Mouse (Mus musculus): ENCODE data around the gene Tln1. TPM values are rescaled to one million over a fixed set of nuclear protein-coding genes. Genes with fewer than 3 reads are reported as not detected.
A peak's percentile ranks its signal among the peaks of the same experiment; 100 is the strongest.

The Tln1 gene
- polyA plus RNA-seq, 1 experiment, result 225 TPM

DNA sequence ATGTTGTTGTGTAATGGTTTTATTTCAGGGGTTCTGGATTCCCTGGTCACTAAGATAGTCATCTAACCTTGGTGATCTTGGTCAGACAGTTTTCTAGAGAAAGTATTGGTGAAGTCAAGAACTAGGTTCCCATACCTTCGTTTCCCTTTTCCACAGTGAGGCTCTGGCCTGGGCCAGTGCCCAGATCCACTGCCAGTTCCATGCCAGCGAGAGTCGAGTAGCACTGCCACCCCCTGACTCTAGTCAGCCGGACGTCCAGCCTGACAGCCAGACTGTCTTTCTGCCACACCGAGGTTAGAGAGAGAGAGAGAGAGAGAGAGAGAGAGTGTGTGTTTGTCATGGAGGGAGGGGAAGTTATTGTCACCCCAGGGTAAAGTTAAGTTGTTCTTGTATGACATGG, 17.2 kb upstream of the Tln1 start:
- TF ChIP-seq CTCF (IDR thresholded peaks at IDR 0.05; ENCODE audit: borderline replicate concordance, control insufficient read depth, extremely low read depth, insufficient read depth, low read length, poor library complexity), result no peak
- no peak for TF ChIP-seq POLR2A (IDR thresholded peaks at IDR 0.05; ENCODE audit: control insufficient read depth, extremely low read depth, insufficient read depth, low read length, poor library complexity)
- H3K27me3 ChIP-seq (ENCODE audit: control insufficient read depth, insufficient read depth, low read length), result no peaks in the 10 kb centered on the region
- 74% methylated on average over 6 of the region's 6 CpGs for WGBS
- H3K27ac ChIP-seq (ENCODE audit: control insufficient read depth, insufficient read depth, low read length), result no peak overlapping the region
- H3K36me3 ChIP-seq (ENCODE audit: control insufficient read depth, insufficient read depth, low read length), result peaks cover 5% of the 10 kb centered on the region; the same call in 1 of the 2 replicates
- H3K4me1 ChIP-seq (replicated peaks; ENCODE audit: control insufficient read depth, insufficient read depth, low read length), result peaks cover 19% of the 10 kb centered on the region
- DNase-seq, result no peak
- no peak overlapping the region for H3K4me3 ChIP-seq (ENCODE audit: control insufficient read depth, insufficient read depth, low read length)

DNA sequence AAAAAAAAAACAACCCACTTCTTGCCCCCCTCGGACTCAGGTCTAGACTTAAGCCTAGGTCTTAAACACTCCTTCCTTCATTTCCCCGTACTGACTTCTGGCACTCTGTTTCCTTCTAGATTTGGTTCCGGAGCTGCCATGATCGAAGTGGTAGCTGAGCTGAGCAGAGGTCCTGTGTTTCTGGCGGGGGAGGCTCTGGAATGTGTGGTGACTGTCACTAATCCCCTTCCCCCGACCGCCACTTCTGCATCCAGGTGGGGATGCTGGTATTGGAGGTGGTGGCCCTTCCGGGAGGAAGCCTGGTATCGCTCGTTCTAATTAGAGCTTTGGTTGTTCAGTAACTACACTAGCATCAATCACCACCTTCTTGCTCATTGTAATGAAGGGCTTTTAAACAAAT, 16.8 kb upstream of the Tln1 start:
- H3K4me3 ChIP-seq (ENCODE audit: control insufficient read depth, insufficient read depth, low read length), result peak overlapping the region; percentile 95
- 5% methylated on average over 10 of the region's 10 CpGs for WGBS
- peaks cover 19% of the 10 kb centered on the region for H3K4me1 ChIP-seq (replicated peaks; ENCODE audit: control insufficient read depth, insufficient read depth, low read length)
- no peaks in the 10 kb centered on the region for H3K27me3 ChIP-seq (ENCODE audit: control insufficient read depth, insufficient read depth, low read length)
- H3K36me3 ChIP-seq (ENCODE audit: control insufficient read depth, insufficient read depth, low read length), result peaks cover 5% of the 10 kb centered on the region; the same call in 1 of the 2 replicates
- TF ChIP-seq CTCF (IDR thresholded peaks at IDR 0.05; ENCODE audit: borderline replicate concordance, control insufficient read depth, extremely low read depth, insufficient read depth, low read length, poor library complexity), result no peak
- no peak for DNase-seq
- peak overlapping the region; percentile 11; the same call in 1 of the 2 replicates for H3K27ac ChIP-seq (ENCODE audit: control insufficient read depth, insufficient read depth, low read length)

DNA sequence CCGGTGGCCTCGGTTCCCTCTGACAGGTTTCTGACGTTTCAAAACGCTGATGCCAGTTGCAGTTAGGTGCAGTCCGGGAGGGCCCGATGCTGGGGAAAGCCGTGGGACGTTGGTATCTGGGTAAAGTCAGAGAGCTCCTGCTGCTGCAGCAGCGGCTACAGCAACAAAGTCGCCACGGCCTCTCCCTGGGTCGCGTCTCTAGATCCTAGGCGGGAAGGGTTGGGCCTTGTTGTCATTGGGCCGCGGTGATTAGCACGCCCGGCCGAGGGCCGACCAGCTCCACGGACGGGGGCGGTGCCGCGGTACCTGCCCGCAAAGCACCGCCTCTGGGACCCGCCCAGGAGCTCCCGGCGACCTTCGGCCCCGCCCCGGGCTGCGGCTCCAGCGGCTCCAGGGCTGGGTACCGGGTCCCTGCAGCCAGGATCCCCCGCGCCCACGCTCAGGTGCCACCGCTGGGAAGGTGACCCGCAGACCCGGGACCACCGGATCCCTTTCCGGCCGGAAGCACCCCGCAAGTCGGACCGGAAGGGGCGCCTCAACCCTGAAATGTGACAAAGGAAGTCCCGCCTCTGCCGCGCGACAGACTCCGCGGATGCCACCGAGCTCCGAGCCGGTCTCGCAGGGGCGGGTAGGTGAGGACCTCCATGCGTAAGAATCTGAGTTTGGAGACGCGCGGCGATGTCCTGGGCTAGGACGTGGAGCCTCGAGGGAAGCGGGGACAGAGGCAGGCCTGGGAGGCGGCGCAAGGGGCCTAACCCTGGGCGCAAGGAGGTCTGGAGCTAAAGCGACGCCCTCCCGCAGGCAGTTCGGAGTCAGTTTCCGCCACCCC, 16.1 kb upstream of the Tln1 start, which contains the start of the genes Rgp1 and Gba2:
Gene Rgp1, plus strand, starts transcription at position 340 of the 829 bp plus-strand sequence.
Gene Gba2, minus strand, starts transcription at position 498 of the 829 bp plus-strand sequence.
- DNase-seq, result peak; percentile 87
- TF ChIP-seq CTCF (IDR thresholded peaks at IDR 0.05; ENCODE audit: borderline replicate concordance, control insufficient read depth, extremely low read depth, insufficient read depth, low read length, poor library complexity) (peak; percentile 11; the same call in 1 of the 2 replicates), POLR2A (IDR thresholded peaks at IDR 0.05; ENCODE audit: control insufficient read depth, extremely low read depth, insufficient read depth, low read length, poor library complexity) (peak; percentile 68)
- H3K36me3 ChIP-seq (ENCODE audit: control insufficient read depth, insufficient read depth, low read length), result peaks cover 9% of the 10 kb centered on the region
- H3K27ac ChIP-seq (ENCODE audit: control insufficient read depth, insufficient read depth, low read length), result peak within 1 kb of the TSS; percentile 11; the same call in 1 of the 2 replicates
- under 1% methylated on average over 76 of the region's 76 CpGs for WGBS
- H3K4me3 ChIP-seq (ENCODE audit: control insufficient read depth, insufficient read depth, low read length), result peak within 1 kb of the TSS; percentile 95
- no peaks in the 10 kb centered on the region for H3K27me3 ChIP-seq (ENCODE audit: control insufficient read depth, insufficient read depth, low read length)
- H3K4me1 ChIP-seq (replicated peaks; ENCODE audit: control insufficient read depth, insufficient read depth, low read length), result peaks cover 19% of the 10 kb centered on the region

DNA sequence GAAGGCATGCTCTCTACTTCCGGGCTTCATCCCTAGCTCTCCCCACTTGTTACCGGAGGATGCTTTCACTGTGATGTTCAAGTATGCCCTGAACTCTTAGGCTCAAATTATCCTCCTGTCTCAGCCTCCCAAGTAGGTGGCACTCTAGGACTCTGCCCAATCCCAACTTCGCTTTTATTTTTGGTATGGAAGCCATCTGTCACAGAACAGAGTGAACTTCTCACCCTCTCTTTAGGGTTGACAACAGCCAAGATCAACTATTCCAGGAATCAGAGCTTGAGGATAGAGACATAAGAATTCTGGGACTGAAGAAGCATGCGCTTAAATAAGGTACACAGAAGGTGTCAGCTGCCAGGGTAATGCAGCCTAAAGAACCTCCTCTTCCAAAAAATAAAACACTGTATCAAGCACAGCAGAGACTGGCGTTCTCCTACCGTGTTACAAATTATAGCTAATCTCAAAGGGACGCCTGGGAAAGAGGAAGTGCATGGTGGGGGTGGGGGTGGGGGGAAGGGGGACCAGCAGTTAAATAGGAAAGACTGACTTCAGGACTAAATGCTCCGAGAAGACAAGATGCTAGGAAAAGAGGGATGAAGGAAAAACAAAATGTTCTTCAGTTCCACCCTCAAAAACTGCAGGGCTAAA, 14.9 kb upstream of the Tln1 start:
- Histone ChIP-seq H3K36me3 (ENCODE audit: control insufficient read depth, insufficient read depth, low read length) (peaks cover 13% of the 10 kb centered on the region), H3K27me3 (ENCODE audit: control insufficient read depth, insufficient read depth, low read length) (no peaks in the 10 kb centered on the region), H3K4me3 (ENCODE audit: control insufficient read depth, insufficient read depth, low read length) (peak overlapping the region; percentile 95; the same call in 1 of the 2 replicates), H3K4me1 (replicated peaks; ENCODE audit: control insufficient read depth, insufficient read depth, low read length) (peaks cover 19% of the 10 kb centered on the region), H3K27ac (ENCODE audit: control insufficient read depth, insufficient read depth, low read length) (no peak overlapping the region)
- WGBS, result 8% methylated on average over 8 of the region's 8 CpGs
- TF ChIP-seq CTCF (IDR thresholded peaks at IDR 0.05; ENCODE audit: borderline replicate concordance, control insufficient read depth, extremely low read depth, insufficient read depth, low read length, poor library complexity), result no peak
- no peak for DNase-seq

DNA sequence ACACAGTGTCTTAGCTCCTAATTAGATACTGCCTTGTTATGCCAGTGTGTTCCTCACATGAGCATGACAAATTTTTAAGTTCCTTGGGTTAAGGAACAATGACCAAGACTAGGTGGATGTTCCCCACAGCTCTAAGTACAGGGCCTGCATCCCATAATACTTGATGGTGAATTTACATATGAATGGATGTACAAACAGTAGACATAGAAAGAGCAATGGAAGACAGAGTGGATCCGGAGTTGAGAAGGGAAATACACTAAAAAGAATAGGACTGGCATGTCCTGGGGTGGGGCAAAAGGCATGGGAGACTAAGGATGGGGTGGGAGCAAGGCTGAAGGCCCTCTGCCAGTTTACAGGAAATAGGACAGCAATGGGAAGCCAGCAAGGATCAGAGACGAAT, 12.9 kb upstream of the Tln1 start:
- WGBS, result 91% methylated on average over 2 of the region's 2 CpGs
- no peak for DNase-seq

DNA sequence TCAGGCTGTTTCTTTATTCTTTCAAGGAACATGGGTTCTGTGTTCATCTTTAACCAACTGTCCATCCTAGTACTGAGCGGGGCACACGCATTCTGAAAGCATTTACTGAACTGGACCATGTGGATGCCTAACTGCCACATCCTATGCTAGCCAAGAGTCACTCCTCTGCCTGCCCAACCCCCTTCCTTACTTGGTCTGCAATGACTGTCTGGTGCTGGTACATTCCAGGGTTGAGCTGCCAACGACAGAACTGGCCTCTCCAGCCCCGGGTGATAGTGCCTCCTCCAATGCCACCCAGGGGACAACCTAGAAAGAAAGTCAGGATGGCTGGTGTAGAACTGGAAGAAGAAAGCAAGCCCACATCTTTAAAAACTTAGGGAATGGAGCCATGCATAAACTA, 11.1 kb upstream of the Tln1 start:
- DNase-seq, result no peak
- Histone ChIP-seq H3K36me3 (ENCODE audit: control insufficient read depth, insufficient read depth, low read length) (peaks cover 44% of the 10 kb centered on the region), H3K4me1 (replicated peaks; ENCODE audit: control insufficient read depth, insufficient read depth, low read length) (peaks cover 14% of the 10 kb centered on the region), H3K27ac (ENCODE audit: control insufficient read depth, insufficient read depth, low read length) (no peak overlapping the region), H3K27me3 (ENCODE audit: control insufficient read depth, insufficient read depth, low read length) (no peaks in the 10 kb centered on the region), H3K4me3 (ENCODE audit: control insufficient read depth, insufficient read depth, low read length) (no peak overlapping the region)
- 95% methylated on average over 4 of the region's 4 CpGs for WGBS
- TF ChIP-seq CTCF (IDR thresholded peaks at IDR 0.05; ENCODE audit: borderline replicate concordance, control insufficient read depth, extremely low read depth, insufficient read depth, low read length, poor library complexity), result no peak
- TF ChIP-seq POLR2A (IDR thresholded peaks at IDR 0.05; ENCODE audit: control insufficient read depth, extremely low read depth, insufficient read depth, low read length, poor library complexity), result no peak

More for the DNA sequence above, 12.9 kb upstream of the Tln1 start:
- H3K27me3 ChIP-seq (ENCODE audit: control insufficient read depth, insufficient read depth, low read length), result no peaks in the 10 kb centered on the region
- H3K27ac ChIP-seq (ENCODE audit: control insufficient read depth, insufficient read depth, low read length), result no peak overlapping the region
- H3K4me1 ChIP-seq (replicated peaks; ENCODE audit: control insufficient read depth, insufficient read depth, low read length), result peaks cover 19% of the 10 kb centered on the region
- TF ChIP-seq POLR2A (IDR thresholded peaks at IDR 0.05; ENCODE audit: control insufficient read depth, extremely low read depth, insufficient read depth, low read length, poor library complexity) (no peak), CTCF (IDR thresholded peaks at IDR 0.05; ENCODE audit: borderline replicate concordance, control insufficient read depth, extremely low read depth, insufficient read depth, low read length, poor library complexity) (no peak)
- H3K36me3 ChIP-seq (ENCODE audit: control insufficient read depth, insufficient read depth, low read length), result peaks cover 29% of the 10 kb centered on the region
- no peak overlapping the region for H3K4me3 ChIP-seq (ENCODE audit: control insufficient read depth, insufficient read depth, low read length)
